Mouse (Mus musculus) intestine, embryonic 16.5 days (tissue): ENCODE results near the gene Fa2h. TPM values are rescaled to one million over a fixed set of nuclear protein-coding genes. Genes with fewer than 3 reads are reported as not detected.

Experiments
- ATAC-seq: fragments of 200-750 bp; cut with Nextera tagmentation; 2 replicates; pipeline ENCODE4 v1.8.0; 2017; ENCODE audit warnings: moderate TSS enrichment, moderate library complexity
- H3K27ac ChIP-seq: fragments of 300-500 bp; sonication (generic); 2 replicates; pipeline ENCODE4 v1.5.1; 2014; ENCODE audit warnings: mild to moderate bottlenecking, low read length
- H3K27me3 ChIP-seq: fragments of 300-500 bp; sonication (generic); replicated peaks from 2 replicates; pipeline ENCODE4 v1.6.1; 2014; ENCODE audit warnings: low read length, control low read depth, mixed read lengths; ENCODE audit not compliant: control insufficient read depth, insufficient read depth
- H3K36me3 ChIP-seq: fragments of 300-500 bp; sonication (generic); 2 replicates; pipeline ENCODE4 v1.6.1; 2014; ENCODE audit warnings: low read length, control low read depth; ENCODE audit not compliant: control insufficient read depth, insufficient read depth
- H3K4me1 ChIP-seq: fragments of 300-500 bp; sonication (generic); 2 replicates; pipeline ENCODE4 v1.6.1; 2014; ENCODE audit warnings: low read length, control low read depth, mixed read lengths; ENCODE audit not compliant: control insufficient read depth, insufficient read depth
- H3K4me2 ChIP-seq: fragments of 300-500 bp; sonication (generic); 2 replicates; pipeline ENCODE4 v1.6.1; 2014; ENCODE audit warnings: low read depth, low read length, control low read depth
- H3K4me3 ChIP-seq: fragments of 300-500 bp; sonication (generic); 2 replicates; pipeline ENCODE4 v1.5.1; 2014; ENCODE audit warnings: mild to moderate bottlenecking, low read length
- H3K9ac ChIP-seq: fragments of 300-500 bp; sonication (generic); 2 replicates; pipeline ENCODE4 v1.6.1; 2014; ENCODE audit warnings: low read depth, low read length
- H3K9me3 ChIP-seq: fragments of 300-500 bp; sonication (generic); 2 replicates; pipeline ENCODE4 v1.6.1; 2016; ENCODE audit warnings: low read length, control low read depth; ENCODE audit not compliant: control insufficient read depth
- WGBS: fragments of 180-500 bp; shearing (Covaris S2); extraction: QIAGEN DNeasy Blood & Tissue Kit; methylation state at CpG from one replicate; pipeline ENCODE4 v1.1.7; 2014; 5-methylcytosine and 5-hydroxymethylcytosine counted together
- polyA plus RNA-seq: library from polyadenylated mRNA; unstranded; fragments of >200 nt; fragmentation: Nextera tagmentation; extraction: Ambion mirVana; gene quantifications from 2 replicates; pipeline ENCODE4 v1.2.1, GENCODE M21; 2015

Fa2h gene
- polyA plus RNA-seq, 1 experiment from 2014 or later, result 0.91 TPM

GRCm38 (mm10) chr8:111366610-111367234, 26.9 kb downstream of the Fa2h start:
- 0 out of 2 replicates have a peak overlapping the region, but pooled peaks have one; percentile 11 for H3K27ac ChIP-seq
- WGBS, result 33% methylated on average over 14 of the region's 14 CpGs

DNA sequence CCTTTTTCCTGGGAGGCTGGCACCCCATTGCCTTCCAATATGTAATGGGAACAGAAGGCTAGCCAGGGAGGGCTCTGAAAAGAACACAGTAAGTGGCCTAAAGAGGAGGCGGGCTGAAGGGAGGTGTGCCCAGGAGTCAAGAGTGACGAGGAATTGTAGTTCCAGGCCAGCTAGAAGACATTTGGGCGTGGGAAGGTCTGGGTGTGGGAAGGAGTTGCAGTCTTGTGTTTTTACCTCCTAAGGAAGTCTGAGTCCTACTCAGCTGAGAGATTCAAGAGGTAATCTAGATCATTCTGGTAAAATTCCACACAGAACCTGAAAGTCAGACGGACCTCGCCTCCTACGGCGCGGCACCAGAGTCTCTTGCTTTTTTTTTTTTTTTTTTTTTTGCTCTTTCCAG, 30.1 kb downstream of the Fa2h start:
- no peak overlapping the region for H3K4me3 ChIP-seq
- H3K9ac ChIP-seq, result no peak overlapping the region
- H3K9me3 ChIP-seq, result no peaks in the 10 kb centered on the region
- H3K27me3 ChIP-seq, result no peaks in the 10 kb centered on the region
- no peak for ATAC-seq
- no peak overlapping the region for H3K4me2 ChIP-seq
- WGBS, result 72% methylated on average over 8 of the region's 8 CpGs
- H3K27ac ChIP-seq, result no peak overlapping the region
- peaks cover 3% of the 10 kb centered on the region; the same call in 1 of the 2 replicates for H3K4me1 ChIP-seq
- no peaks in the 10 kb centered on the region for H3K36me3 ChIP-seq

More at GRCm38 (mm10) chr8:111366610-111367234, 26.9 kb downstream of the Fa2h start:
- Histone ChIP-seq H3K9ac (peak overlapping the region; percentile 38; the same call in 1 of the 2 replicates), H3K4me2 (peak overlapping the region; percentile 39), H3K4me1 (peaks cover 9% of the 10 kb centered on the region), H3K9me3 (no peaks in the 10 kb centered on the region), H3K4me3 (peak overlapping the region; percentile 15; the same call in 1 of the 2 replicates), H3K27me3 (no peaks in the 10 kb centered on the region), H3K36me3 (no peaks in the 10 kb centered on the region)
- peak; percentile 92 for ATAC-seq

GRCm38 (mm10) chr8:111360579-111361209, 32.9 kb downstream of the Fa2h start:
- Histone ChIP-seq H3K36me3 (no peaks in the 10 kb centered on the region), H3K27me3 (no peaks in the 10 kb centered on the region), H3K9me3 (no peaks in the 10 kb centered on the region), H3K4me2 (no peak overlapping the region), H3K9ac (no peak overlapping the region), H3K4me3 (no peak overlapping the region), H3K27ac (no peak overlapping the region), H3K4me1 (no peaks in the 10 kb centered on the region)
- WGBS, result 56% methylated on average over 7 of the region's 7 CpGs
- no peak for ATAC-seq

DNA sequence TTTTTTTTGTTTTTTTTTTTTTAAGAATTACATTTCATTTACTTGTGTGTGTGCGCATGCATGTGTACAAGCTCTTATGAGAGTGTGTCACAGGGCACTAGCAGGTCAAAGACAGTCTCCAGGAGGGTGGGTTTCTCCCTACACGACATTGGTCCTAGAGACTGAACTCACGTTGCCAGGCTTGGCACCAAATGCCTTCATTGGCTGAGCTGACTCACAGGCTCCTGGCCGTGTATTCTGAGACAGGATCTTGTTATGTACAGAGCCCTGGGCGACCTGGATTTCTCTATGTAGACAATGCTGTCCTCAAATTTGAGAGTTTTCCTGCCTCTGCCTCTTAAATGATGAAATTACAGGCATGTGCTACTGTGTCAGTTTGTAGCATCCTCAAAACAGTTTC, 33.7 kb downstream of the Fa2h start:
- no peaks in the 10 kb centered on the region for H3K27me3 ChIP-seq
- H3K36me3 ChIP-seq, result no peaks in the 10 kb centered on the region
- no peak overlapping the region for H3K4me2 ChIP-seq
- 68% methylated on average over 5 of the region's 5 CpGs for WGBS
- ATAC-seq, result no peak
- H3K9me3 ChIP-seq, result no peaks in the 10 kb centered on the region
- H3K4me1 ChIP-seq, result no peaks in the 10 kb centered on the region
- H3K27ac ChIP-seq, result no peak overlapping the region
- no peak overlapping the region for H3K9ac ChIP-seq
- no peak overlapping the region for H3K4me3 ChIP-seq

DNA sequence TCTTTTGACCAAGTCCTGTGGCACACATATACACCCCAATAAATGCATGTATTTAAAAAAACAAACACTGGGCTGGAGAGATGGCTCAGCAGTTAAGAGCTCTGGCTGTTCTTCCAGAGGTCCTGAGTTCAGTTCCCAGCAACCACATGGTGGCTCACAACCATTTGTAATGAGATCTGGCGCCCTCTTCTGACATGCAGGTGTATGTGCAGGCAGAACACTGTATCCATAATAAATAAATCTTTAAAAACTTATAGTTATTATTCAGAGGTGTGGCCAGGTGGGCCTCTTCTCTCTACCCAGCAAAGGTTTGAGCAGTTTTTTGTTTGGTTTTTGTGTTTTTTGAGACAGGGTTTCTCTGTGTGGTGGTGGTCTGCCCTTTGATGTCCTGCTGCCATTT, 34.7 kb downstream of the Fa2h start:
- ATAC-seq, result no peak
- Histone ChIP-seq H3K9ac (no peak overlapping the region), H3K9me3 (no peaks in the 10 kb centered on the region), H3K4me3 (no peak overlapping the region), H3K27ac (no peak overlapping the region), H3K4me2 (no peak overlapping the region), H3K27me3 (no peaks in the 10 kb centered on the region), H3K4me1 (no peaks in the 10 kb centered on the region), H3K36me3 (no peaks in the 10 kb centered on the region)
- WGBS, result 69% methylated on average over 1 of the region's 1 CpGs

DNA sequence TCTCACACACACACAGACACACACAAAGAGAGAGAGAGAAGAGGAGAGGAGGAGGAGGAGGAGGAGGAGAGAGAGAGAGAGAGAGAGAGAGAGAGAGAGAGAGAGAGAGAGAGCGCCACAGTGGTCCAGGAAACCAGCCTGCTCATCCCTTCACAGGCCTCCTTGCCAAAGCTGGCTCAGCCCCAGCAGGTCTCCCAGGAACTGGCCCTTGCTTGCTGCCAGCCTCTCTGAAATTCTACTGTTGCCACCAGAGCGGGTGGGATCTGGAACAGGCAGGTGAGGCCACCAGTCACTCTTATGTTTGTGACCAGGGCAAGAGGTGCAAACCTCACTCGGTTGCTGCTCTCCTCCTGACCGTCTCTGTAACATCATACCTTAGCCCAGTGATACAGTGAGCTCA, 36.2 kb downstream of the Fa2h start:
- 76% methylated on average over 4 of the region's 4 CpGs for WGBS
- ATAC-seq, result no peak

DNA sequence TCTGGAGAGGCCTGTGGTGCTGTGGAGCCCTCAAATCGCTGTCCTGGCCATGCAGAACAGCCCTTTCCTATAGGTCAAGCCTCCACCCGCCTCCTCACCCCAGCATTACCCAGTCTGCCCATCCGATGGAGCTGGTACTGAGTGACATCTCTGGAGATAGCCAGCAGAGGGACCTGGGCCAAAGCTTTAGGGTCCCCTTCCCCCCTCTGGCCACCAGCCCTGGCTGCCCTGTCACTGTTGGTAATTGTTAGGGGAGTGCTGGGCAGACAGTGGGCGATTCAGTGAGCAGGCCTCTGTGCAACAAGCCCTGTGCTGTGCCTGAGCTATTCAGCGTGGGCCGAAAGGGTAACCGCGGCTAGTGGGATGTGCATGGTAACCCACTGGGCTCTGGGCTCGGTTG, 40.1 kb downstream of the Fa2h start:
- WGBS, result 77% methylated on average over 9 of the region's 9 CpGs
- ATAC-seq, result no peak
- H3K27ac ChIP-seq, result no peak overlapping the region

More for the DNA sequence above, 36.2 kb downstream of the Fa2h start:
- H3K4me2 ChIP-seq, result no peak overlapping the region
- H3K27ac ChIP-seq, result no peak overlapping the region
- no peaks in the 10 kb centered on the region for H3K4me1 ChIP-seq
- no peaks in the 10 kb centered on the region for H3K27me3 ChIP-seq
- H3K9ac ChIP-seq, result no peak overlapping the region
- no peak overlapping the region for H3K4me3 ChIP-seq
- H3K36me3 ChIP-seq, result no peaks in the 10 kb centered on the region
- no peaks in the 10 kb centered on the region for H3K9me3 ChIP-seq

GRCm38 (mm10) chr8:111352289-111352688, 41.3 kb downstream of the Fa2h start:
- Histone ChIP-seq H3K4me2 (no peak overlapping the region), H3K9ac (no peak overlapping the region), H3K36me3 (no peaks in the 10 kb centered on the region), H3K27me3 (no peaks in the 10 kb centered on the region), H3K4me3 (no peak overlapping the region), H3K9me3 (no peaks in the 10 kb centered on the region), H3K27ac (no peak overlapping the region), H3K4me1 (no peaks in the 10 kb centered on the region)
- ATAC-seq, result peak; percentile 81
- WGBS, result 73% methylated on average over 5 of the region's 5 CpGs

More for the DNA sequence above, 40.1 kb downstream of the Fa2h start:
- no peaks in the 10 kb centered on the region for H3K27me3 ChIP-seq
- no peak overlapping the region for H3K9ac ChIP-seq
- no peaks in the 10 kb centered on the region for H3K4me1 ChIP-seq
- no peaks in the 10 kb centered on the region for H3K36me3 ChIP-seq
- H3K9me3 ChIP-seq, result no peaks in the 10 kb centered on the region
- no peak overlapping the region for H3K4me3 ChIP-seq
- H3K4me2 ChIP-seq, result no peak overlapping the region

GRCm38 (mm10) chr8:111350577-111350976, 43.0 kb downstream of the Fa2h start:
- Histone ChIP-seq H3K9me3 (no peaks in the 10 kb centered on the region), H3K4me1 (no peaks in the 10 kb centered on the region), H3K27ac (no peak overlapping the region), H3K4me2 (no peak overlapping the region), H3K27me3 (no peaks in the 10 kb centered on the region), H3K9ac (no peak overlapping the region), H3K36me3 (no peaks in the 10 kb centered on the region), H3K4me3 (no peak overlapping the region)
- no peak for ATAC-seq
- WGBS, result 85% methylated on average over 6 of the region's 6 CpGs
